Mouse (Mus musculus) heart, embryonic 10.5 days (tissue): ENCODE data around the gene Clec4d. TPM values are rescaled to one million over a fixed set of nuclear protein-coding genes. Genes with fewer than 3 reads are reported as not detected.
"Not testable (repeated sequence)": the region's sequence is repeated elsewhere in the genome, so short reads cannot be mapped to it uniquely, and the experiment has no call there.

Source experiments
- DNase-seq: peaks from one replicate; pipeline ENCODE4 v3.0.0-alpha.2; 2017; ENCODE audit warnings: low spot score
- H3K27ac ChIP-seq: fragments of 300-500 bp; sonication (generic); 2 replicates; pipeline ENCODE4 v1.5.1; 2016; ENCODE audit warnings: mild to moderate bottlenecking
- H3K27me3 ChIP-seq: fragments of 300-500 bp; sonication (generic); 2 replicates; pipeline ENCODE4 v1.6.1; 2016; ENCODE audit warnings: mild to moderate bottlenecking; ENCODE audit not compliant: poor library complexity, insufficient read depth, severe bottlenecking
- H3K36me3 ChIP-seq: fragments of 300-500 bp; sonication (generic); 2 replicates; pipeline ENCODE4 v1.6.1; 2016; ENCODE audit warnings: mild to moderate bottlenecking, moderate library complexity
- H3K4me1 ChIP-seq: fragments of 300-500 bp; sonication (generic); 2 replicates; pipeline ENCODE4 v1.6.1; 2016; ENCODE audit warnings: mild to moderate bottlenecking
- H3K4me3 ChIP-seq: fragments of 300-500 bp; sonication (generic); 2 replicates; pipeline ENCODE4 v1.5.1; 2016; ENCODE audit warnings: mild to moderate bottlenecking, moderate library complexity
- H3K9me3 ChIP-seq: fragments of 300-500 bp; sonication (generic); 2 replicates; pipeline ENCODE4 v1.6.1; 2016; ENCODE audit warnings: mild to moderate bottlenecking, moderate library complexity
- WGBS: fragments of 180-500 bp; shearing (Covaris S2); methylation state at CpG from one replicate; pipeline ENCODE4 v1.1.7; 2016; 5-methylcytosine and 5-hydroxymethylcytosine counted together
- polyA plus RNA-seq: library from polyadenylated mRNA; unstranded; fragments of >200 nt; fragmentation: Nextera tagmentation; extraction: Ambion mirVana; gene quantifications from 2 replicates; pipeline ENCODE4 v1.2.1, GENCODE M21; 2016

Clec4d gene
- polyA plus RNA-seq, 1 experiment from 2014 or later = not detected

DNA sequence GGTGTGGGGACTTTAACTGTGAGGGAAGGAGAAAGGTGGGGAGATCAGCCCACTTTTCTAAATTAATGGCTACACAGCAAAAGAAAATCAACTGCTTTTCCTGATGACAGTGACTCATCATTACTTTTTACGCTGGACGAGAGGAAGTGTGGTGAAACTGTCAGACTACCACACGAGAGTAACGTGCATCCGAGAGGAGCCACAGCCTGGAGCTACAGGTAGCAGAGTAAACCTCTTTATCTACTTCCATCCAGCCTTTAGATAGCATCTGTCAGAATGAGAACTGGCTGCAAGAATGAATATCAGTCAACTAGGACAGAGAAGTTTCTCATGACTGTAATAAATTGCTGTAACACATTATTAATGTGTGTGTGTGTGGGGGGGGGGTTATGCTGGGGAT is 5.0 kb downstream of the Clec4d start:
- Histone ChIP-seq H3K27me3 (no peaks in the 10 kb centered on the region), H3K4me3 (no peak overlapping the region), H3K36me3 (no peaks in the 10 kb centered on the region), H3K27ac (no peak overlapping the region), H3K9me3 (no peaks in the 10 kb centered on the region), H3K4me1 (no peaks in the 10 kb centered on the region)
- whole genome bisulfite sequencing = 89% methylated on average over 5 of the region's 5 CpGs
- no peak for DNase-seq

DNA sequence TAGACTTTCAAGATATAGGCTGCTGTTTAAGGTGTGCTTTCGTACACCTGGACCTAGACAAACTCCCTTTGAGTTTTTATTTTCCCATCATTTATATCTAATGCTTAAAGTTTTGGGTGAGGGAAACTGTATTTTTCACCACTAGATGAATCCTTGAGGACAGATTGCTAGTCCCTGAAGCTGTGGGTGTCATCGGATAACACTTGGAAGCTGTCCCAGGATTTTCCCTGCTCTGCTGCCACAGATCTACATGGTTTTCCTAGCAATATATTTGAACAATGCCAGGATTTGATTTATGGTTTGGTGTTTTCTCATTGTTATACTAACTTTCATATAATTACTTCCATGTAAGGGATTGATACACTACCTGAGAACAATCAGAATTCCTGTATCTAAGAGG is 17.5 kb downstream of the Clec4d start:
- Histone ChIP-seq H3K4me1 (no peaks in the 10 kb centered on the region), H3K4me3 (no peak overlapping the region), H3K36me3 (no peaks in the 10 kb centered on the region), H3K27me3 (no peaks in the 10 kb centered on the region), H3K27ac (no peak overlapping the region), H3K9me3 (no peaks in the 10 kb centered on the region)
- 82% methylated on average over 2 of the region's 2 CpGs for WGBS
- no peak for DNase-seq

DNA sequence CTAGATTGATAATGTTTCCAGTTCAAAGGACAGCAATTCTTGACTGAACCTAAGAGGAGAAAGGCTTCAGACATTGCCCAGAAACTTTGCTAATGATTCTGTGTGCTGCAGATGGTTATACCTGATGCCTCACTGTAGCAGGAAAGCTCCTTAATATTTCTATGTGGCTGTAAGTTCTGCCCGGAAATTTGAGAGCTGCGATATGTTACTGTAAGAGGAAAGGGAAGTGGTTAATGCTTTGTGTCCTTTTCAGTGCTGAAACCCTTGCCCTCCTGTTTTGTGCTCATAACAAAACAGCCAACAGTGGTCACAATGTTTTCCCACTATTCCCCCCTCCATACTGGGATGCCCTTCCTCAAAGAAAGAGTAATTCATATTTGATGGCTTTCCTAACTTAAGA is 24.4 kb downstream of the Clec4d start:
- Histone ChIP-seq H3K27ac (no peak overlapping the region), H3K27me3 (no peaks in the 10 kb centered on the region), H3K4me3 (no peak overlapping the region), H3K4me1 (no peaks in the 10 kb centered on the region), H3K9me3 (no peaks in the 10 kb centered on the region), H3K36me3 (no peaks in the 10 kb centered on the region)
- WGBS = 85% methylated on average over 2 of the region's 2 CpGs
- DNase-seq = no peak

DNA sequence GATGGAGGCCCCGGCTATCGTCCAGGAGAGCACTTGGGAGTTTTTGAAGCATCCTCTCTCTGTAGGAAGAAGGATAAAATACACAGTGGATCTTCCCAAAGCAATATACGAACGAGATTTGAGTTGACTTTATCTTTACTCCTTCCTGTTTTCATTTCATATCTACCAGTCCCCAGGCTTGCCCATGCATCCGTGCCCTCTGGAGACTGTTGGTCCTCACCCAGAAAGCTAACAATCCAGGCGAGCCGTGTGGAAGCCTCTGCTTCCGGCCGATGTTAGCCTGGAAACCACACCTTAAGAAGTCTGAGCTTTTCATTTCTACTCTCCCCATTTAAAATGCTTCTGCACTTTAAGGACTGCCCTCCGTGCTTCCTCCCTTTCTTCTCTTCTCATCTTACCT is 27.0 kb downstream of the Clec4d start:
- Histone ChIP-seq H3K4me3 (no peak overlapping the region), H3K27ac (no peak overlapping the region), H3K9me3 (no peaks in the 10 kb centered on the region), H3K4me1 (no peaks in the 10 kb centered on the region), H3K36me3 (no peaks in the 10 kb centered on the region), H3K27me3 (no peaks in the 10 kb centered on the region)
- no peak for DNase-seq
- WGBS = 72% methylated on average over 10 of the region's 10 CpGs

DNA sequence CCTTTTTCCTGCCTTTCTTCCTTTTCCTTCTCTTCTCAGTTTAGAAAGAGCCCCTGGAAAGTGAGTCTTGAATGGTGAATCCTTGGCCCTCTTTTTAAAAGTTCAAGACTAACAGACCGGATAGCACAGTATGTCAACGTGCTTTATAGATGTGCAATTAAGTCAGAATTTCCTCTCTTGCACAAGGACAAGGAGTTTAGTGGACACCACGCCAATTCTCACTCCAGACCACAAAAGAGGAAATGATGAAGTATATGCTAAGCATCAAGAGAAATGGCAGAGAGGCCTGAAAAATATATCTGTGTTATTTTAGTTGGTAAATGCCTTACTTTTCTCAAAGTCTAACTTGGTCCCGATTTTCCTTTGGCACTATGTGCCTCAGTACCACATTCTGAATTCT is 27.8 kb downstream of the Clec4d start, which contains the start of gene Clec4e:
TSS of gene Clec4e (minus strand) at position 118 of the 400 bp plus-strand sequence.
- WGBS = 75% methylated on average over 4 of the region's 4 CpGs
- H3K4me1 ChIP-seq = no peaks in the 10 kb centered on the region
- H3K4me3 ChIP-seq = no peak within 1 kb of the TSS
- no peaks in the 10 kb centered on the region for H3K9me3 ChIP-seq
- no peak for DNase-seq
- H3K36me3 ChIP-seq = no peaks in the 10 kb centered on the region
- H3K27ac ChIP-seq = no peak within 1 kb of the TSS
- no peaks in the 10 kb centered on the region for H3K27me3 ChIP-seq

DNA sequence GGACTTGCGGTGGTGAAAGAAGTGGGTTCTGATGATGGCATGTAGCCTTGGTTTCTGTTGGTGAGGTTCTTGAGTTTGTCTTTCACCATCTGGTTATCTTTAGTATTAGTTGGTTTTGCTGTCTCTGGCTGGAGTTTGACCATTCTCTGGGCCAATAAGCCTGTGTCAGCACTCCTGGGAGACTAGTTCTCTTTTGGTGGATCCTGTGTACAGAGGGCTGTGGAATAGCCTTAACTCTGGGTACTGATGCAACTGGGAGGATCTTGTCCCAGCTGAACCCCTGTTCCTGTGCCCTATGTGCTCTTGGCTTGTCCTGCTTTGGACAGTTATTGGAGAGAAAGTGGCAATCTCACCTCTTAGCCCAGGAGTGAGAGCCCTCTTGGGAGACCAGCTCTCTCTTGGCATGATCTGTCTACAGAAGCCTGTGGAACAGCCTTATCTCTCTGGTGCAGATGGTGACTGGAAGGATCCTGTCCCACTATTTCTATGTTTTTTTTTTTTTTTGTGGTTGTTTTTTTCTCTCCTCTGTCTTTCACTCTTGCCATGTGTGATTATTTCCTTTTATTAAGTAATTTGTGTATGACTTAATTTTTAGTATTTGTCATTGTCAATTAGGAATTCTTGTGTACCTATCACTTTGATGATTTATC is 31.0 kb downstream of the Clec4d start:
- no peak overlapping the region for H3K27ac ChIP-seq
- no peak overlapping the region for H3K4me3 ChIP-seq
- H3K27me3 ChIP-seq = no peaks in the 10 kb centered on the region
- H3K9me3 ChIP-seq = no peaks in the 10 kb centered on the region
- 82% methylated on average over 1 of the region's 1 CpGs for WGBS
- no peaks in the 10 kb centered on the region for H3K36me3 ChIP-seq
- DNase-seq = no peak
- H3K4me1 ChIP-seq = no peaks in the 10 kb centered on the region

DNA sequence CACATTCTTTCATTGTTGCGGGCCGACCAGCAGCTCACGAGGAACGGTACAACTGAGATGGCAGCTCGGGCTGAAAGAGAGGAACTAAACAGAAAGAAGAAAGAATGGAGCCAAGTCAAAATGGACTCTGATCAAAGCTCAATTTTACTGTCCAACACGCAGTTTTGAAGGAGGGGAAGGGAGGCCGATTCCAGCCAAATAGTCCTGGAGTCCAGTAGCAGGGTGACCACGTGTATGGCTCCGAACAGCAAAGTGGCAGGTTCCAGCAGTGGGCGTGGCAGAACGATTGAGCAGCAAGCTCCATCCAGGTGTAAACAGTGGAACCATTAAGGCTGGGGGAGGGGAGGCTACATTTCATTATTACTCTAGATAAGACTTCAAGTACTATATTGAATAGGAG is 31.6 kb downstream of the Clec4d start:
- H3K9me3 ChIP-seq, H3K36me3 ChIP-seq, H3K27ac ChIP-seq, DNase-seq, H3K4me3 ChIP-seq, H3K27me3 ChIP-seq, H3K4me1 ChIP-seq: not testable (repeated sequence)
- WGBS = 83% methylated on average over 11 of the region's 11 CpGs

DNA sequence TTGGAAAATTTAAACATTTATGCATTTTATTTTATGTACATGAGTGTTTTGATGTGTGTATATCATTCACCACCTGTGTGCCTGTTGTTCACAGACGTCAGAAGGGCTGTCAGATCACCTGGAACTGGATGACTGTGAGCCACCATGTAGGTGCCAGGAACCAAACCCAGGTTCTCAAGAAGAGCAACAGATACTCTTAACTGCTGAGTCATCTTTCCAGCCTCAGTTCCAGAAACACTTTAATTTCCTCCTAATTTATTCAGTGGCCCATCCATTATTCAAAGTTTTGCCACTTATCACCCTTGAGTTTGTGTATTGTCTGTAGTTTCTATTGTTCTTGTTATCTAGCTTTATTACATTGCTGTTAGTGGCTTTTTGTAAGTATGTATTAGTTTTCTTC is 34.8 kb downstream of the Clec4d start:
- no peak overlapping the region for H3K4me3 ChIP-seq
- H3K4me1 ChIP-seq = no peaks in the 10 kb centered on the region
- no peak for DNase-seq
- WGBS = 64% methylated on average over 1 of the region's 1 CpGs
- H3K36me3 ChIP-seq = no peaks in the 10 kb centered on the region
- H3K27ac ChIP-seq = no peak overlapping the region
- H3K27me3 ChIP-seq = no peaks in the 10 kb centered on the region
- no peaks in the 10 kb centered on the region for H3K9me3 ChIP-seq

DNA sequence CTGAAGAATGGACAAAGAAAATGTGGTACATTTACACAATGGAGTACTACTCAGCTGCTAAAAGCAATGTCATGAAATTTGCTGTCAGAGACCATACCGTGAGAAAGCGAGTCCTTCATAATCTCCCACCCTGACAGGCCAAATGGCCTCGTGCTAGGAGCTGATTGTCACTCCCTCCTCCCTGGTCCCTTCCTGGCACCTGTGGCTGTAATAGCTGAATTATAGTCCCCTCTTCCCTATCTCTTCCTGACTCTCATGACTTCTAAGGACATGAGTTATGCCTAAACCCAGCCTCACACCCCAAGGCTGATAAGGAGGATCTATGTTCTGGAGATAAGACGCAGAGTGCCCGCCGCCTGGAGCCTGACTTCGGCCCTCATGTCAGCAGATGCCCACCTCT is 44.4 kb downstream of the Clec4d start:
- not testable (repeated sequence) for H3K36me3 ChIP-seq, H3K4me1 ChIP-seq, DNase-seq, H3K9me3 ChIP-seq, H3K27me3 ChIP-seq, H3K27ac ChIP-seq, H3K4me3 ChIP-seq
- WGBS = 58% methylated on average over 7 of the region's 7 CpGs

DNA sequence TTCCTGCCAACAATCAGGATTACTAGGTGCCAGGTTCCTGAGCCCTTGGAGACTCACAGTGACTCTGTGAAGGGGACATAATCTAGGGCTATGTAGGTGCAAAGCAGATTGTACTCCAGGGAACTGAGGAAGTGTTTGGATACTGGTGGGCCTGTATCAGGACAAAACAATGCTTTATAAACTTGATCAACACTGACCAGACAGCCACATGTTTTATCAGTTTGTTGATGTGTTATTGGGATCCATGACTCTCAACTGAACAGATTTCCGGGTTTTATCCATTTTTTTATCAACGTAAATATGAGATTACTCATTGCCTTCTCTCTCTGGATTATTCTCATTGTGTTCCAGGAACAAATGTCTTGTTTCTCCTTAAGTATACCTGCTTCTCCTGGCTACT is 46.1 kb downstream of the Clec4d start, which contains the start of gene Vmn2r19:
TSS of gene Vmn2r19 (plus strand) at position 301 of the 400 bp plus-strand sequence.
- WGBS = 77% methylated on average over 2 of the region's 2 CpGs
- H3K9me3 ChIP-seq = no peaks in the 10 kb centered on the region
- H3K4me1 ChIP-seq = no peaks in the 10 kb centered on the region
- no peak within 1 kb of the TSS for H3K27ac ChIP-seq
- H3K4me3 ChIP-seq = no peak within 1 kb of the TSS
- no peaks in the 10 kb centered on the region for H3K27me3 ChIP-seq
- H3K36me3 ChIP-seq = no peaks in the 10 kb centered on the region
- no peak for DNase-seq

Other genes with a start within 250 kb of the Clec4d start
- gene Clec4b1, start 212.1 kb upstream of the Clec4d start, polyA plus RNA-seq = not detected in 2 replicates
- gene Clec4a2, start 155.7 kb upstream of the Clec4d start, polyA plus RNA-seq = not detected in 2 replicates
- not detected in 2 replicates for gene Clec4b2, start 89.2 kb upstream of the Clec4d start, polyA plus RNA-seq
- 0.24 TPM in 1 of 2 replicates, not detected in the other for gene Clec4n, start 32.3 kb upstream of the Clec4d start, polyA plus RNA-seq
- gene Clec4e, start 27.8 kb downstream of the Clec4d start, polyA plus RNA-seq = 0.36 TPM in 1 of 2 replicates, not detected in the other
- not detected in 2 replicates for gene Vmn2r19, start 46.2 kb downstream of the Clec4d start, polyA plus RNA-seq
- gene Vmn2r20, start 156.0 kb downstream of the Clec4d start, polyA plus RNA-seq = not detected in 2 replicates